Mouse (Mus musculus) MEL (cell line): Measurements from ENCODE around the gene Senp8.

ENCODE experiments used
- CHD2 ChIP-seq: IDR thresholded peaks from 2 replicates; pipeline ENCODE4 v1.6.1; 2011; ENCODE audit warnings: low read length, improper control_type of control experiment
- CTCF ChIP-seq, 3 experiments: IDR thresholded peaks in 2 of 3; conservative IDR thresholded peaks in 1 of 3; 2 replicates each; pipeline ENCODE4 v1.5.1; 2011 to 2012; ENCODE audit warnings: low read length in 3 of 3, low read depth in 2 of 3, mild to moderate bottlenecking in 2 of 3, improper control_type of control experiment in 1 of 3, inconsistent platforms in 1 of 3, mixed read lengths in 1 of 3, moderate library complexity in 1 of 3; ENCODE audit not compliant: control insufficient read depth in 1 of 3, insufficient read depth in 1 of 3, poor library complexity in 1 of 3, severe bottlenecking in 1 of 3
- HCFC1 ChIP-seq: IDR thresholded peaks from 2 replicates; pipeline ENCODE4 v1.6.1; 2012; ENCODE audit warnings: low read depth, mild to moderate bottlenecking, inconsistent platforms, low read length, improper control_type of control experiment, moderate library complexity
- MYC ChIP-seq: IDR thresholded peaks from 2 replicates; pipeline ENCODE4 v1.6.1; 2011; ENCODE audit warnings: low read depth, mild to moderate bottlenecking, low read length, improper control_type of control experiment, moderate library complexity
- POLR2A ChIP-seq, 2 experiments: IDR thresholded peaks; 2 replicates each; pipeline ENCODE4 v1.6.1; 2011 to 2012; ENCODE audit warnings: low read length in 2 of 2, mild to moderate bottlenecking in 2 of 2, control low read depth in 1 of 2, improper control_type of control experiment in 1 of 2, low read depth in 1 of 2, moderate library complexity in 1 of 2; ENCODE audit not compliant: control insufficient read depth in 1 of 2, insufficient read depth in 1 of 2, poor library complexity in 1 of 2
- POLR2AphosphoS5 ChIP-seq: IDR thresholded peaks from 2 replicates; pipeline ENCODE4 v1.6.1; 2012; ENCODE audit warnings: low read depth, borderline replicate concordance, mild to moderate bottlenecking, inconsistent platforms, low read length, moderate library complexity, mixed read lengths

- TF ChIP-seq CTCF (IDR thresholded peaks at IDR 0.05 in 2 of 3, conservative IDR thresholded peaks at IDR 0.05 in 1 of 3; ENCODE audit: control insufficient read depth in 1 of 3, insufficient read depth in 1 of 3, low read depth in 2 of 3, low read length in 3 of 3, poor library complexity in 1 of 3, severe bottlenecking in 1 of 3) (no peak), POLR2AphosphoS5 (no peak), CHD2 (no peak), POLR2A (IDR thresholded peaks at IDR 0.05; ENCODE audit: control insufficient read depth in 1 of 2, insufficient read depth in 1 of 2, low read depth in 1 of 2, low read length in 2 of 2, poor library complexity in 1 of 2) (no peak), HCFC1 (no peak), MYC (no peak)
Observed at GRCm38 (mm10) chr9:59718237-59718636, 32.3 kb downstream of the Senp8 start.
